Comparison of ENCODE assay signal across 8 mouse cellular contexts in genomic region chr10:89177921-89178320, GRCm38 (mm10).
"Had no signal": no experiment of that assay in that cellular context is flagged by ENCODE, and none has a peak within 500 bp of the region (broad histone marks: within the 10 kb centered on the region; RNA-seq: fewer than 3 reads in every experiment).

No protein-coding gene starts in this region.

- DNase-seq: kidney, adult 18-20 months; kidney, postnatal 10 days; kidney, postnatal 4 days; lung, embryonic 14.5 days; lung, postnatal 10 days; lung, postnatal 4 days; midbrain, embryonic 14.5 days; thymus, postnatal 4 days had no signal
